In genomic region chr2:170104396-170104795, GRCm38 (mm10) we compare ENCODE assay signal across 7 mouse cellular contexts.
"Had no signal": no experiment of that assay in that cellular context is flagged by ENCODE, and none has a peak within 500 bp of the region (broad histone marks: within the 10 kb centered on the region; RNA-seq: fewer than 3 reads in every experiment).

No protein-coding gene starts in this region.

- H3K9me3 ChIP-seq: intestine, embryonic 15.5 days; kidney, embryonic 15.5 days; limb, embryonic 13.5 days; midbrain, embryonic 10.5 days; neural tube, embryonic 13.5 days; stomach, embryonic 15.5 days had no signal

- H3K9ac ChIP-seq: intestine, embryonic 15.5 days; kidney, embryonic 15.5 days; limb, embryonic 13.5 days; lung, embryonic 14.5 days; neural tube, embryonic 13.5 days; stomach, embryonic 15.5 days had no signal

- H3K36me3 ChIP-seq: intestine, embryonic 15.5 days had no signal

- ATAC-seq: intestine, embryonic 15.5 days had no signal

- H3K27ac ChIP-seq: intestine, embryonic 15.5 days; kidney, embryonic 15.5 days; limb, embryonic 13.5 days; midbrain, embryonic 10.5 days; neural tube, embryonic 13.5 days; stomach, embryonic 15.5 days had no signal

- H3K4me2 ChIP-seq: intestine, embryonic 15.5 days; kidney, embryonic 15.5 days; limb, embryonic 13.5 days; lung, embryonic 14.5 days; neural tube, embryonic 13.5 days; stomach, embryonic 15.5 days had no signal

- H3K4me1 ChIP-seq: stomach, embryonic 15.5 days had no signal

- H3K4me3 ChIP-seq: intestine, embryonic 15.5 days; kidney, embryonic 15.5 days; limb, embryonic 13.5 days; midbrain, embryonic 10.5 days; neural tube, embryonic 13.5 days; stomach, embryonic 15.5 days had no signal

- H3K27me3 ChIP-seq: intestine, embryonic 15.5 days; kidney, embryonic 15.5 days; limb, embryonic 13.5 days; neural tube, embryonic 13.5 days; stomach, embryonic 15.5 days had no signal
